Mouse (Mus musculus): ENCODE measurements at regions not wholly inside any gene's neighbourhood (a gene's known extent, or its start where the extent isn't known, plus 50 kb on each side); places are given as distances from the start of the nearest gene placed in this dataset.

DNA sequence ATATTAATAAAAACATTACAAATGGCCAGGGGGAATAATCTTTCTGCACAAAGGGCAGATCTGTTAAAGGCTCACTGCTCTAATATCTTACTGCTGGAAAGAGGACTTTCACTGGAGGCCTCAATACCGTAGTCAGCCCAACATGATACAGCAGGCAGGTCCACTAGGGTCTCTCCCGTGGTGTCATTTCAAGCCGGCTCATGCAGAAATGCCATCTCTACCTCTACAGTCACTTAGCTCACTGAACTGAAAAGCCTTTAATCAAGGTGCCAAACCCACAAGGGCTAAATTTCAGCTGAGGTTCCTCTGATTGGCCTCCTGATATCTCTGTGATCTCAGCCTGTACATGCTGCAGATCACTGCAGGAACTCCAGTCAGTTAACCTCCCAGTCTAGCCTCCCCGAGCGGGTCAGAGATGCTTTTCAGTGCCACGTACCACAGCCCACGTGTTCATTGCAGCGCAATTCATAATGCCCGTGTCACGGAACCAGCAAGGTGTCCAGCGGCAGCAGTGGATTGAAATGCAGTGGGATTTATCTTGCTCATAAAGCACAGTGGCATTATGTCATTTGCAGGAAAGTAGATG, 90.4 kb upstream of the Lsm6 start:
- WGBS, result 85% methylated on average over 11 of the region's 11 CpGs
- no peak for DNase-seq (ENCODE audit: low spot score)
- no peak overlapping the region for H3K27ac ChIP-seq (ENCODE audit: low read depth)
- no peak overlapping the region for H3K9ac ChIP-seq (replicated peaks; ENCODE audit: low read depth, low read length)
- ATAC-seq (ENCODE audit: insufficient read depth, low read depth), result no peak
- no peaks in the 10 kb centered on the region for H3K27me3 ChIP-seq (ENCODE audit: control insufficient read depth, insufficient read depth, low read length)
- no peak overlapping the region for H3K4me3 ChIP-seq (ENCODE audit: low read depth, low read length)
- no peak overlapping the region for H3K4me2 ChIP-seq (ENCODE audit: low read depth, low read length)
- no peaks in the 10 kb centered on the region for H3K4me1 ChIP-seq (ENCODE audit: control insufficient read depth, insufficient read depth)
- no peak for TF ChIP-seq EP300 (IDR thresholded peaks at IDR 0.05; ENCODE audit: low read depth)
- no peak for TF ChIP-seq CTCF (IDR thresholded peaks at IDR 0.05; ENCODE audit: low read depth)
- H3K36me3 ChIP-seq (replicated peaks; ENCODE audit: control insufficient read depth, insufficient read depth, low read length), result no peaks in the 10 kb centered on the region
- H3K9me3 ChIP-seq (replicated peaks; ENCODE audit: control insufficient read depth, low read length), result no peaks in the 10 kb centered on the region

- ATAC-seq (ENCODE audit: insufficient read depth, low read depth) (no peak), DNase-seq (ENCODE audit: low spot score) (no peak)
- Histone ChIP-seq H3K4me2 (ENCODE audit: low read depth, low read length) (no peak overlapping the region), H3K27ac (ENCODE audit: low read depth) (no peak overlapping the region), H3K9ac (replicated peaks; ENCODE audit: low read depth, low read length) (no peak overlapping the region), H3K4me3 (ENCODE audit: low read depth, low read length) (no peak overlapping the region), H3K9me3 (replicated peaks; ENCODE audit: control insufficient read depth, low read length) (no peaks in the 10 kb centered on the region), H3K4me1 (ENCODE audit: control insufficient read depth, insufficient read depth) (no peaks in the 10 kb centered on the region), H3K36me3 (replicated peaks; ENCODE audit: control insufficient read depth, insufficient read depth, low read length) (no peaks in the 10 kb centered on the region), H3K27me3 (ENCODE audit: control insufficient read depth, insufficient read depth, low read length) (no peaks in the 10 kb centered on the region)
- WGBS, result 57% methylated on average over 5 of the region's 5 CpGs
- TF ChIP-seq CTCF (IDR thresholded peaks at IDR 0.05; ENCODE audit: low read depth), result no peak
Measured at GRCm38 (mm10) chr8:78912470-78912869, 91.5 kb upstream of the Lsm6 start.

DNA sequence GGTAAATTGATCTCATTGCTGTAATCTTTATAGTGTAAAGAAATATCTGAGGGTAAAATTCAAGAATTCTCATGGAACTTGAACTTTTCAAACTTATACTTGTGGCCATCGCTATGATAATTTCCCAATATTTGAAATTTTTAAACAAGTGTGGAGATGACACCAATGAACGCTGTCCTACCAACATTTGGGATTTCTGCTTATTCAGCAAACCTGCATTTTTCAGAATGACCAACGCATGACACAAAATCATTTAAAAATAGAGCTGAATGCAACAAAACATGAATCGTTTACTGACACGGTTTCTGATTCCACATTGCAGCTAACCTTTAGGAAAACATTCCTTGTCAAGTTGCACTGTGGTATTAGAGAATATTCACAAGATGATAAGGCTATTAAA, 92.9 kb upstream of the Lsm6 start:
- H3K9me3 ChIP-seq (replicated peaks; ENCODE audit: control insufficient read depth, low read length), result no peaks in the 10 kb centered on the region
- H3K27me3 ChIP-seq (ENCODE audit: control insufficient read depth, insufficient read depth, low read length), result no peaks in the 10 kb centered on the region
- ATAC-seq (ENCODE audit: insufficient read depth, low read depth) (no peak), DNase-seq (ENCODE audit: low spot score) (no peak)
- no peak overlapping the region for H3K4me3 ChIP-seq (ENCODE audit: low read depth, low read length)
- no peak overlapping the region for H3K9ac ChIP-seq (replicated peaks; ENCODE audit: low read depth, low read length)
- H3K4me1 ChIP-seq (ENCODE audit: control insufficient read depth, insufficient read depth), result no peaks in the 10 kb centered on the region
- no peak overlapping the region for H3K27ac ChIP-seq (ENCODE audit: low read depth)
- 89% methylated on average over 5 of the region's 5 CpGs for WGBS
- H3K36me3 ChIP-seq (replicated peaks; ENCODE audit: control insufficient read depth, insufficient read depth, low read length), result no peaks in the 10 kb centered on the region
- H3K4me2 ChIP-seq (ENCODE audit: low read depth, low read length), result no peak overlapping the region
- TF ChIP-seq CTCF (IDR thresholded peaks at IDR 0.05; ENCODE audit: low read depth) (no peak), EP300 (IDR thresholded peaks at IDR 0.05; ENCODE audit: low read depth) (no peak)

DNA sequence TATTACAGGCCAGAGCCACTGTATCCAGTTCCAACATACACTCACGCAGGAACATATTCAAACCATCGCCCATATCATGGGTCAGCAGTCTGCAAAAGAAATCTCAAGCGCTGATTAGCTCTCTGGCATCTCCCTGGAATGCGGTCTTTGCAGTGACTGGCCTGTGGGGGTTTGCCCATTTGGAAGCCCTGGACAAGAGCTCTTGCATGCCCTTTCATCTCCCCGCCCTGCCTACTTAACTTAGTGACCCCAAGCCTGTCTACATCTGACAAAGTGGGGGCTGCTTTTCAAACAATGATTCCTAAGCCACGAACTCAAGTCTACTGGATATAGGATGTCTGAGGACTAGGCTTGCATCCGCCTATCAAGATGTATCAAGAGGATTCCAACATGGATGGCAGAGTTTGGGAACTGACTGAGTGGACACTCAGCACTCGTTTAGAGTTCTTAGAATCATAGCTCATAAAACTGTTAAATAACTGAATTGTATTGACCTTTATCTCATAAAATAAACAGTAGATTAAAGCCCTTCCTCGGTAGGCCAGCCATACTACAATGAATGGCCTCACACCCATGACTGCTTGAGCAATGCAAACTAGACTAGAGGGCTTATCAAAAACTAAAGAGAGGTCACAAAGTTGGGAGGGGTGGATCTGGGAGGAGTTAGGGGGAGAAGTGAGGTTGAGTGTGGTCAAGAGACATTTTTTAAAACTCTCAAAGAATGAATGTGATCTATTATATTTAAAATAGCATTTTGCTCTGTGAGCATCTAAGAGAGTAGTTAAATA, 97.4 kb upstream of the Zfp827 start:
- TF ChIP-seq CTCF (IDR thresholded peaks at IDR 0.05; ENCODE audit: low read depth) (no peak), EP300 (IDR thresholded peaks at IDR 0.05; ENCODE audit: low read depth) (no peak)
- ATAC-seq (ENCODE audit: insufficient read depth, low read depth) (no peak), DNase-seq (ENCODE audit: low spot score) (no peak)
- no peak overlapping the region for H3K4me3 ChIP-seq (ENCODE audit: low read depth, low read length)
- no peak overlapping the region for H3K9ac ChIP-seq (replicated peaks; ENCODE audit: low read depth, low read length)
- no peak overlapping the region for H3K27ac ChIP-seq (ENCODE audit: low read depth)
- H3K9me3 ChIP-seq (replicated peaks; ENCODE audit: control insufficient read depth, low read length), result no peaks in the 10 kb centered on the region
- H3K27me3 ChIP-seq (ENCODE audit: control insufficient read depth, insufficient read depth, low read length), result no peaks in the 10 kb centered on the region
- WGBS, result 71% methylated on average over 9 of the region's 9 CpGs
- H3K4me1 ChIP-seq (ENCODE audit: control insufficient read depth, insufficient read depth), result no peaks in the 10 kb centered on the region
- no peaks in the 10 kb centered on the region for H3K36me3 ChIP-seq (replicated peaks; ENCODE audit: control insufficient read depth, insufficient read depth, low read length)
- H3K4me2 ChIP-seq (ENCODE audit: low read depth, low read length), result no peak overlapping the region

DNA sequence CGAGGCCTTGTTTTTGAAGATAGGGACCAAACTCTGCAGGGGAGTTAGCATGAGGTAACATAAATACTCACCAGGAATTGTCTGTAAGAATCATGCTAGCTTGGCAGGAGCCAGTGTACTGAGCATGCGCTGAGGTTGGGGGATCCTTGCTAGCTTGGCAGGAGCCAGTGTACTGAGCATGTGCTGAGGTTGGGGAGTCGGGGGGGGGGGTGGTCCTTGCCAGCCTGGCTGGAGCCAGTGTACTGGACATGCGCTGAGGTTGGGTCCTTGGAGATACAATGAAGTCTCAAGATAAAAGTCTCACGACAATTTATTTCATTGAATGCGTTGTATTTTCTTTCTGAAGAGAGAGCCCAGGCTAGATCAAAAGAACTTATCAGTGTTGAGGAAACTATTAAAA, 96.2 kb upstream of the Zfp827 start:
- no peak for TF ChIP-seq CTCF (IDR thresholded peaks at IDR 0.05; ENCODE audit: low read depth)
- no peak for TF ChIP-seq EP300 (IDR thresholded peaks at IDR 0.05; ENCODE audit: low read depth)
- H3K27me3 ChIP-seq (ENCODE audit: control insufficient read depth, insufficient read depth, low read length), result no peaks in the 10 kb centered on the region
- H3K4me3 ChIP-seq (ENCODE audit: low read depth, low read length), result no peak overlapping the region
- H3K4me2 ChIP-seq (ENCODE audit: low read depth, low read length), result no peak overlapping the region
- WGBS, result 72% methylated on average over 6 of the region's 6 CpGs
- H3K9ac ChIP-seq (replicated peaks; ENCODE audit: low read depth, low read length), result no peak overlapping the region
- H3K9me3 ChIP-seq (replicated peaks; ENCODE audit: control insufficient read depth, low read length), result no peaks in the 10 kb centered on the region
- H3K27ac ChIP-seq (ENCODE audit: low read depth), result no peak overlapping the region
- no peak for DNase-seq (ENCODE audit: low spot score)
- H3K4me1 ChIP-seq (ENCODE audit: control insufficient read depth, insufficient read depth), result no peaks in the 10 kb centered on the region
- H3K36me3 ChIP-seq (replicated peaks; ENCODE audit: control insufficient read depth, insufficient read depth, low read length), result no peaks in the 10 kb centered on the region
- no peak for ATAC-seq (ENCODE audit: insufficient read depth, low read depth)

DNA sequence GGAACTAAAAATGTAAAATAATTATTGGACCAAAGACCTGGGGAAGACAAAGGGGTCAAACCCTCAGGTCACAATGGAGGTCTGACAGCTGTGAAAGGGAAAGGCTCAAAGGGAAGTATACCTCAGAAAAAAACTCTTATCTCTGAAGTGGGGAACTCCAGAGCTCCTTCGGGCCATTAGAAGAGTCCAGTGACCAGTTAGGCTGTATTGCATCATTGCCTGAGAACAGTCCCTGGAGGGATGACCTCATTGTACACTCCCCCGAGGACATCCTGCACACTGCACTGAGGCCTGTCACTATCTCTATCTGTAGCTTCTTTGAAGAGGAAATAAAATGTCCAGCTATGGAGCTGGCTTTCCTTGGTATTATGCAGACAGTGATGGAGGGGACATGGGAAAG, 88.2 kb upstream of the Zfp827 start:
- DNase-seq (ENCODE audit: low spot score), result no peak

More for the DNA sequence above, 88.2 kb upstream of the Zfp827 start:
- H3K36me3 ChIP-seq (replicated peaks; ENCODE audit: control insufficient read depth, insufficient read depth, low read length), result no peaks in the 10 kb centered on the region
- no peaks in the 10 kb centered on the region for H3K27me3 ChIP-seq (ENCODE audit: control insufficient read depth, insufficient read depth, low read length)
- ATAC-seq (ENCODE audit: insufficient read depth, low read depth), result peak; percentile 58; the same call in 1 of the 2 replicates
- no peak overlapping the region for H3K9ac ChIP-seq (replicated peaks; ENCODE audit: low read depth, low read length)
- H3K4me1 ChIP-seq (ENCODE audit: control insufficient read depth, insufficient read depth), result no peaks in the 10 kb centered on the region
- no peak overlapping the region for H3K4me2 ChIP-seq (ENCODE audit: low read depth, low read length)
- TF ChIP-seq CTCF (IDR thresholded peaks at IDR 0.05; ENCODE audit: low read depth), result no peak
- TF ChIP-seq EP300 (IDR thresholded peaks at IDR 0.05; ENCODE audit: low read depth), result no peak
- H3K27ac ChIP-seq (ENCODE audit: low read depth), result no peak overlapping the region
- WGBS, result 25% methylated on average over 2 of the region's 2 CpGs
- no peak overlapping the region for H3K4me3 ChIP-seq (ENCODE audit: low read depth, low read length)
- H3K9me3 ChIP-seq (replicated peaks; ENCODE audit: control insufficient read depth, low read length), result no peaks in the 10 kb centered on the region
